Mouse (Mus musculus): Measurements from ENCODE around the gene Zc3h15.
"Not testable (repeated sequence)": the region's sequence is repeated elsewhere in the genome, so short reads cannot be mapped to it uniquely, and the experiment has no call there.

Gene Zc3h15

GRCm38 (mm10) chr2:83673843-83674242 is 29.6 kb downstream of the Zc3h15 start:
- DNase-seq (ENCODE audit: low spot score in 2 of 2), result no peak

DNA sequence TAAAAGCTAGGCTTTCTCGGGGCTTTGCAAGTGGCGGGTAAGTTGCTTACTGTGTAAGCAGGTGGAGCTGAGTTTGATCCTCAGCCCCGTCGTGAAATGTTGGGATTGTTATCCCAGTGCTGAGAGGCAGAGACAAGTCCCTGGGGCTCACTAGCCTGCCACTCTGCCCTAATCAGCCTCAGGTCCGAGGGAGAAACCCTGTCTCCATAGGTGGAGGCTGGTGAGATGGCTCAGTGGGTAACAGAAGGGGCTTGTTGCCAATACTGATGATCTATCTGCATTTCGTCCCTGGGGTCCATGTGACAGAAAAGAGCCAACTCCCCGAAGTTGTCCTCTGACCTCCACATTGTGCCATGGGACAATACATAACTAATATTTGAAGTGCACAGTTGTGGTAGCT is 30.2 kb downstream of the Zc3h15 start:
- no peak for DNase-seq (ENCODE audit: low spot score in 2 of 2)

DNA sequence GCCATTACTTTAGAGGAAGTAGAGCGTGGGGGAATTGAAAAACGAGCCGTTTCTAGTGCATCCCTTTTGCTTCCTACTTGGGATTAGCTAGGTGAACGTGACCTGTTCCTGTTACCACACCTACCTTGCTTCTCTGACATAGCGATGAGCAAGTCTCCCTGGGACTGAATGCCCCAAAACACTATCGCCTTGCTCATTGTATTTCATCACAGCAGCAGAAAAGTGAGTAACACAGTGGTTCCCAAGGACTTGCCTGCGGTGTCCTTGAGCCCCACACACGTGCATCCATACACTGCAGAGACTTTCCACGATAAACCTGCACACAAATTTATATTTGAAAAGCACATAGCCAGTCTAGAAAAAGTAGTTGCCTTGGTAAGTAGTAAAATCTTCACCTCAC is 30.7 kb downstream of the Zc3h15 start:
- DNase-seq (ENCODE audit: low spot score in 2 of 2), result no peak

GRCm38 (mm10) chr2:83675681-83676080 is 31.4 kb downstream of the Zc3h15 start:
- DNase-seq (ENCODE audit: low spot score in 2 of 2), result no peak

DNA sequence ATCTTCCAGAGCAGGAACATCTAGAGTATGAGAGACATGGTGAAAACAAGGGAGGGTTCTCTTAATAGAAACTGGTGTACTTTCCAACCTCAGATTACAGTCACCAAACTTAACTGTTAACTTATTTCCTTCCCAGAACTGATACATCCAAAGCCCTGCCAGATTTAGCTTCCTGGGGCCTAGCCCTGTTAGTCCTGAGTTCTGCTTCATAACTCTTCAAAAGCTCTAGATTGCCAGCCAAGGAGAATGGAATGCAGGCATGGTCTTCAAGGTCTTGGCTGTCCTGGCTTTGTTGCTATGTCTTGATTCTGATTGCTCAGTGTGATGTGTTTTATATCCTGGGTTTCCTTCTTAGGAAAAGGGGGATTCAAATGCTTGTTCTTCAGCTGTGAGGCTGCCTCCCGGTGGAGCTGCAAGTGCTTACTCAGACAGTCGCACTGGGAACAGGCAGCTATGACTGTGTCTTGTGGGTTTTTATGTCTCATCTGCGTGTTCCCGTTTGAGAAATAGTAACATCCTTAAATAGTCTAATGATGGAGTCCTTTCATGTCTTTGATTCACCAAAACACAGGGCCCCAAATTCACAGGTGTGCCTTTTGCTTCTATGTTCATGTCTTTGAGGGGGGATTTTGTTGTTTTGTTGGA is 32.1 kb downstream of the Zc3h15 start:
- DNase-seq (ENCODE audit: low spot score in 2 of 2), result no peak

GRCm38 (mm10) chr2:83681332-83681731 is 37.1 kb downstream of the Zc3h15 start:
- no peak for DNase-seq (ENCODE audit: low spot score in 2 of 2)

DNA sequence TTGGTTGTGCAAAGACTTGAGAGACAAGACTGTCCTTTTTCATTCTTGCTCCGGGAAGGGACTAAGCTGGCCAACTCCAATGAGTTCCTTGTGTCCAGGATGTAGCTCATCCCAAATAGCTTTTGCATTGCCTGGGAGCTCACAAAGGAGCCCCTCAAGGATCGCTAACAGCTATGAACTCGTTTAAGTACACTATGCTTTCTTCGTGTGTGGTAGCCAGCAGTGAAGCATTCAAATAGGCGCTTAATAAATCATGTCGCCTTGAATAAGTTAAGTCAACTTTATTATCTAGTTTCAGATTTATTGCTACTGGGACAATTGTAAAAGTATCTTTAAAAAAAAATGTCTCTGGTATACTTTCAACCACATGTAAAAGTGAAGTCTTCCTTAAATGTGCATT is 37.5 kb downstream of the Zc3h15 start:
- no peak for DNase-seq (ENCODE audit: low spot score in 2 of 2)

DNA sequence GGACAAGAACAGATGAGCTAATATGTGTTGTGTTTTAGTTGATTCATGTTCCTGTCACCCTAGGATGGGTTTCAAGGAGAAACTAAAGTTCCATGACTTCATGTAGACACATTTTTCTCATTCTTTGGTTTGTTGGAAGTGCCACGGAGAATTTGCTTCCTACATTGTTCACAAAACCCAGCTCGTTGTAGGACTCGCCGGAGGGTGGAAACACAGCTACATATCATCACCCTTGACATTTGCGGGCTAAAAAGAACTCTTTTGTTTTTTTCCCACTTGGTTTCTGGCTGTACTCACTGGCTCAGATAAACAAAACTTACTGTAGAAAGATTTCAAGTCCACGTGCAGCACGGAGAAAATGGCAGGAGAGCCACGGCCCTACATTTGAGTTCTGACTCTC is 38.0 kb downstream of the Zc3h15 start:
- DNase-seq (ENCODE audit: low spot score in 2 of 2), result no peak

GRCm38 (mm10) chr2:83683731-83684519 is 39.7 kb downstream of the Zc3h15 start:
- DNase-seq (ENCODE audit: low spot score in 2 of 2), result no peak

- no peak for DNase-seq (ENCODE audit: low spot score in 2 of 2)
Observed at GRCm38 (mm10) chr2:83684691-83685090, 40.5 kb downstream of the Zc3h15 start.

DNA sequence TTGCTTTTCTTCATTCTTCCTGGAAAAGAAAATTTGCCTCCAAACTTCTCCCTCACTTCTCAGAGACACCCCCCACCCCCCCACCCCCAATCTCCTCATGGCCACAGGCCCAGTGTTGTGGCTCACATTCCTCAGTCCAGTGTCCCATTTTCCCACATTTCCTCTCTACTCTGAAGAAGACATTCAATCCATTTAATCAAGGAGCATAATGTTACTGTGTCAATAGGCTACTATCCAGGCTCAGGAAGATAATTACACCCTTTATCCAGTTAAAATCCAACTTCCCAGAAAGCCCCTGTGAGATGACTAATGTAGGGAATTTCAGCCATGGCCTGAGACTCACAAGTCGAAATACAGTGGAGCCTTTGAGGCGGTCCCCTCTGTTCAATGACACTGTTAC is 46.1 kb downstream of the Zc3h15 start:
- no peak for DNase-seq (ENCODE audit: low spot score in 2 of 2)

GRCm38 (mm10) chr2:83692651-83693545 is 48.7 kb downstream of the Zc3h15 start:
- no peak for DNase-seq (ENCODE audit: low spot score in 2 of 2)

GRCm38 (mm10) chr2:83694061-83694460 is 49.8 kb downstream of the Zc3h15 start:
- no peak for DNase-seq (ENCODE audit: low spot score in 2 of 2)

GRCm38 (mm10) chr2:83695345-83696247 is 51.4 kb downstream of the Zc3h15 start:
- DNase-seq (ENCODE audit: low spot score in 2 of 2), result no peak

DNA sequence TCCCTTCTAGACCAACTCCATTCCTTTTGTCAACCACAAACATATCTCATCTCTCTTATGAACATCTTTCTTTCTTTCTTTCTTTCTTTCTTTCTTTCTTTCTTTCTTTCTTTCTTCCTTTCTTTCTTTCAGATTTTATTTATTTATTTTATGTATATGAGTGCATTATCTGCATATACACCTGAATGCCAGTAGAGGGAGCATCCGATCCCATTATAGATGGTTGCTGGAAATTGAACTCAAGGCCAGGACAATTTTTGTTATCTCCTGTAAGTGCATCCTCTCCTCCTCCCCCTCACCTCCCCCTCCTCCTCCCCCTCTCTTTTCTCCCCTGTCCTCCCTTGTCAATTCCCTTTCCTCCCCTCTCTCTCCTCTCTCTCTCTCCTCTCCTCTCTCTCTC is 54.2 kb downstream of the Zc3h15 start:
- DNase-seq (ENCODE audit: low spot score in 2 of 2), result no peak

DNA sequence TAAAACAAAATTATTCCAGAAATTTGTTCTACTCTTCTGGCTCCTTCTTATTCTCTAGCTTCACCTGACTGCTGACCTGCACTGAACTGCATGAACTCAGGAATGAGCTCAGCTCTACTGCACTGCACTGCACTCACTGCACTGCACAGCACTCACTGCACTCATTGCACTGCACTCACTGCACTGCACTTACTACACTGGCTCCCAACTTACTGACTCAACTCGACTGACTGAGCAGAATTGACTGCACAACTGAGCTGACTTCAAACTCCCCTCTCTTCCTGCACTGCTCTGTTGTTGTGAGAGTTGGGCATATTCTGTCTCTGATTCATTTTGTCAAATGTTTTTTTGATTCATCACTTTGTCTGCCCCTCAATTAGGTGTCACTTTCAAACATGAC is 55.1 kb downstream of the Zc3h15 start:
- no peak for DNase-seq (ENCODE audit: low spot score in 2 of 2)

GRCm38 (mm10) chr2:83700667-83701066 is 56.4 kb downstream of the Zc3h15 start:
- no peak for DNase-seq (ENCODE audit: low spot score in 2 of 2)

DNA sequence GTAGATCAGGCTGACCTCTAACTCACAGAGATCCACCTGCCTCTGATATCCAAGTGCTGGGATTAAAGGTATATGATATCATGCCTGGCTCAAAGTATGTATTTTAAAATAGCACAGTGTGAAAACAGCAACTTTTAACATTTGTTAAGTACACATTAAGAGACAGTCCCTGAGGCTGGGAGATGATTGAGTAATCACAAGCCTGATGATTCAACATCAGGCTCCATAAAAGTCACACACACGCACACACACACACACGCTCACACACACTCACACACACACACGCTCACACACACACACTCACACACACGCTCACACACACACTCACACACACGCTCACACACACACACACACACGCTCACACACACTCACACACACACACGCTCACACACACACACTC is 58.2 kb downstream of the Zc3h15 start:
- no peak for DNase-seq (ENCODE audit: low spot score in 2 of 2)

GRCm38 (mm10) chr2:83705580-83706158 is 61.4 kb downstream of the Zc3h15 start:
- no peak for DNase-seq (ENCODE audit: low spot score in 2 of 2)

GRCm38 (mm10) chr2:83709896-83710524 is 65.8 kb downstream of the Zc3h15 start:
- no peak for DNase-seq (ENCODE audit: low spot score in 2 of 2)

- not testable (repeated sequence) for DNase-seq (ENCODE audit: low spot score in 2 of 2)
Observed at GRCm38 (mm10) chr2:83713281-83713680, 69.0 kb downstream of the Zc3h15 start.
